Mouse (Mus musculus) forebrain, postnatal 0 days (tissue): ENCODE results near the gene Pi4kb. TPM values are rescaled to one million over a fixed set of nuclear protein-coding genes. Genes with fewer than 3 reads are reported as not detected.
"Not testable (repeated sequence)": the region's sequence is repeated elsewhere in the genome, so short reads cannot be mapped to it uniquely, and the experiment has no call there.

Source experiments
- ATAC-seq: fragments of 200-750 bp; cut with Nextera tagmentation; 2 replicates; pipeline ENCODE4 v1.8.0; 2017; ENCODE audit warnings: mild to moderate bottlenecking, moderate library complexity
- DNase-seq: peaks from one replicate; pipeline ENCODE4 v3.0.0-alpha.2; 2015
- H3K27ac ChIP-seq: fragments of 300-500 bp; sonication (generic); 2 replicates; pipeline ENCODE4 v1.5.1; 2014; ENCODE audit warnings: low read depth, mild to moderate bottlenecking, antibody characterized with exemption, low read length, moderate library complexity, mixed read lengths
- H3K27me3 ChIP-seq: fragments of 300-500 bp; sonication (generic); 2 replicates; pipeline ENCODE4 v1.6.1; 2014; ENCODE audit warnings: mild to moderate bottlenecking, low read length, mixed read lengths; ENCODE audit not compliant: insufficient read depth
- H3K36me3 ChIP-seq: fragments of 300-500 bp; sonication (generic); 2 replicates; pipeline ENCODE4 v1.6.1; 2014; ENCODE audit warnings: mild to moderate bottlenecking, moderate library complexity; ENCODE audit not compliant: insufficient read depth
- H3K4me1 ChIP-seq: fragments of 300-500 bp; sonication (generic); 2 replicates; pipeline ENCODE4 v1.6.1; 2014; ENCODE audit warnings: antibody characterized with exemption; ENCODE audit not compliant: insufficient read depth
- H3K4me2 ChIP-seq: fragments of 300-500 bp; sonication (generic); 2 replicates; pipeline ENCODE4 v1.6.1; 2014; ENCODE audit warnings: low read depth, mild to moderate bottlenecking, moderate library complexity
- H3K4me3 ChIP-seq: fragments of 300-500 bp; sonication (generic); 2 replicates; pipeline ENCODE4 v1.5.1; 2014; ENCODE audit warnings: low read depth, low read length, mixed read lengths
- H3K9ac ChIP-seq: fragments of 300-500 bp; sonication (generic); 2 replicates; pipeline ENCODE4 v1.6.1; 2014; ENCODE audit warnings: mild to moderate bottlenecking
- H3K9me3 ChIP-seq: fragments of 300-500 bp; sonication (generic); 2 replicates; pipeline ENCODE4 v1.6.1; 2016; ENCODE audit warnings: low read length
- CTCF ChIP-seq: sonication (generic); IDR thresholded peaks from 2 replicates; pipeline ENCODE4 v1.5.1; 2016; ENCODE audit warnings: antibody characterized with exemption, control low read depth, low read depth
- WGBS: fragments of 180-500 bp; shearing (Covaris S2); extraction: QIAGEN DNeasy Blood & Tissue Kit; methylation state at CpG from one replicate; pipeline ENCODE4 v1.1.7; 2014; 5-methylcytosine and 5-hydroxymethylcytosine counted together
- polyA plus RNA-seq: library from polyadenylated mRNA; unstranded; fragments of >200 nt; fragmentation: Nextera tagmentation; extraction: Ambion mirVana; gene quantifications from 2 replicates; pipeline ENCODE4 v1.2.1, GENCODE M21; 2015
- total RNA-seq: library from RNA; depleted of rRNA; stranded (reverse); fragments of >200 nt; gene quantifications from 2 replicates; pipeline ENCODE4 v1.2.3, GENCODE M21; 2014; rRNA removed

Pi4kb gene
- total RNA-seq (69.9 and 79.8 TPM in 2 replicates), polyA plus RNA-seq (24.6 and 25.5 TPM in 2 replicates)

DNA sequence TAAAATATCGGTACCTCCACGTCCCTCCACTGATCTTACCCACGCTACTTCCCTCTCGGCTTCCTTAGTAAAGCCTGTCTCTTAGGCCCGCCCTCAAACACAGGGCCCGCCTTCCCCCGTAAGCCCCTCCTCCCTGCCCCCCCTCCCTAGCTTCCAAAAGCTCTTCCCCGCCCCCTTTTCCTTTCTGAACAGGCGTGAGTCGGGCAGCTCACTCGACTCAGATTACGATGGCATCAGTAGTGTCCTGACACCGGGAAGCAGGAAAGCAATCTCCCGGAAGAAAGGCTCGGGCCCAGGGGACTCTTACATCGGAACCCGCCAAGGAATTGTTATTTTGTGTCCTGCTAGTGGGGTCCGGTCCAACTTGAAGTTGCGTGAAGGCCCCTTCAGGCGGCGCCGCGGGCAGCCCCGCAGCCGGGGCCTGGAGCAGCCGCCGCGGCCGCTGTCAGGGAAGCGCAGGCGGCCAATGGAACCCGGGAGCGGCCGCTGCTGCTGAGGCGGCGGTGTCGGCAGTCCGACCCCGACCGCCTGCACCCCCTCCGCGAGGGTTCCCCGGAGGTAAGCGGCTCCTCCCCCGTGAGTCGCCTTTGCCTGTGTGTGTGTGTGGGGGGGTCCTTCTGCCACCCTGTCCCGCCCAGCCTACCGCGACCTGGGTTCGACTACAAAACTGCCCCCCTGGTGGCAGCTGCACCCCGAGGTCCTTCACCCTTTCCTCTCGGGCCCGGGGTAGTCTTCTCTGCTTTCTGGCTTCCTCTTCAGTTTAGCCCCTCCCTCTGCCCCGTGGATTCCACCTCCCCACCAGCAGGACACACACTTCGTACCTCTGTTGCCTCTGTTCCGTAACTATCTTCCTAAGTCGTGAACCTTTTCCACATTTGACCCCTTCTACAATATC is at the start of gene Pi4kb:
Gene Pi4kb, plus strand, starts transcription at position 204 of the 895 bp plus-strand sequence.
- H3K27me3 ChIP-seq = no peaks in the 10 kb centered on the region
- H3K4me3 ChIP-seq = peak within 1 kb of the TSS; percentile 87
- no peaks in the 10 kb centered on the region for H3K36me3 ChIP-seq
- H3K9me3 ChIP-seq = no peaks in the 10 kb centered on the region
- peak within 1 kb of the TSS; percentile 70 for H3K4me2 ChIP-seq
- peaks cover 12% of the 10 kb centered on the region for H3K4me1 ChIP-seq
- under 1% methylated on average over 56 of the region's 57 CpGs for WGBS
- DNase-seq = peak; percentile 96
- peak within 1 kb of the TSS; percentile 95 for H3K9ac ChIP-seq
- peak; percentile 17; the same call in 1 of the 2 replicates for TF ChIP-seq CTCF
- peak within 1 kb of the TSS; percentile 92 for H3K27ac ChIP-seq
- ATAC-seq = peak; percentile 96

DNA sequence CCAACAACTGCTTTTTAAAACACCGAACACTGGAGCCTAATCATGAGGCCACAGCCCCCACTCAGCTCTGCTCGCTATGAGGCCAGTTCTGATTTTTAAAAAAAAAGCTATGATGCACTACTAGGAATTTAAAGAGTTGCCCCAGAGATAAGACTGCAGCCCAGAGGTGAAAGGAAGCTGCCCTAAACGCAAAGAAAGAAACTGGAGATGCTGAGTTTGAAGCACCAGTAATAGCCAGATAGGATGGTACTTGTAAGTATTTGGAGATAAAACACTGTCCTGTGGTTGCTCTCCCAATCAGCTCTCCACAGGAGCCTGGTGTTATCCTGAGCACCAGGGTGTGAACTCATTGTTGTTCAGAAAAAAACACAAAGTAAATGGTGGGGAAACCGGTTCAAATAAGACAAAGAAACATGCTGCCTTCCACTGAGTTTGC is 48.2 kb upstream of the Pi4kb start:
- H3K9ac ChIP-seq, H3K4me1 ChIP-seq, H3K9me3 ChIP-seq, ATAC-seq, H3K4me3 ChIP-seq, DNase-seq, H3K4me2 ChIP-seq, H3K36me3 ChIP-seq, H3K27me3 ChIP-seq, H3K27ac ChIP-seq: not testable (repeated sequence)
- 38% methylated on average over 4 of the region's 4 CpGs for WGBS

DNA sequence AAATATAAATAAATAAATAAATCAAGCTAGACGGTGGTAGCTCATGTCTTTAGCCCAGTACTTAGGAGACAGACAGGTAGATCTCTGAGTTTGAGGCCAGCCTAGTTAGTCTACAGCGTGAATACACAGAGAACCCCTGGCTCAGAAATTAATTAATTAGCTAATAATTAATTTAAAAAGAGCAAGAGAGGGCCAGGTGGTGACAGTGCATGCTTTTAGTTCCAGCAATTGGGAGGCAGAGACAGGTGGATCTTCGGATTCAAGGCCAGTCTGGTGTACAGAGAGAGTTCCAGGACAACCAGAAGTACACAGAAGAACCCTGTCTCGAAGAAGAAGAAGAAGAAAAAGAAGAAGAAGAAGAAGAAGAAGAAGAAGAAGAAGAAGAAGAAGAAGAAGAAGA is 45.6 kb upstream of the Pi4kb start:
- WGBS = 84% methylated on average over 3 of the region's 4 CpGs
- not testable (repeated sequence) for H3K9ac ChIP-seq, H3K4me3 ChIP-seq, DNase-seq, H3K27ac ChIP-seq, H3K36me3 ChIP-seq, H3K4me2 ChIP-seq, H3K9me3 ChIP-seq, H3K27me3 ChIP-seq, ATAC-seq, H3K4me1 ChIP-seq

DNA sequence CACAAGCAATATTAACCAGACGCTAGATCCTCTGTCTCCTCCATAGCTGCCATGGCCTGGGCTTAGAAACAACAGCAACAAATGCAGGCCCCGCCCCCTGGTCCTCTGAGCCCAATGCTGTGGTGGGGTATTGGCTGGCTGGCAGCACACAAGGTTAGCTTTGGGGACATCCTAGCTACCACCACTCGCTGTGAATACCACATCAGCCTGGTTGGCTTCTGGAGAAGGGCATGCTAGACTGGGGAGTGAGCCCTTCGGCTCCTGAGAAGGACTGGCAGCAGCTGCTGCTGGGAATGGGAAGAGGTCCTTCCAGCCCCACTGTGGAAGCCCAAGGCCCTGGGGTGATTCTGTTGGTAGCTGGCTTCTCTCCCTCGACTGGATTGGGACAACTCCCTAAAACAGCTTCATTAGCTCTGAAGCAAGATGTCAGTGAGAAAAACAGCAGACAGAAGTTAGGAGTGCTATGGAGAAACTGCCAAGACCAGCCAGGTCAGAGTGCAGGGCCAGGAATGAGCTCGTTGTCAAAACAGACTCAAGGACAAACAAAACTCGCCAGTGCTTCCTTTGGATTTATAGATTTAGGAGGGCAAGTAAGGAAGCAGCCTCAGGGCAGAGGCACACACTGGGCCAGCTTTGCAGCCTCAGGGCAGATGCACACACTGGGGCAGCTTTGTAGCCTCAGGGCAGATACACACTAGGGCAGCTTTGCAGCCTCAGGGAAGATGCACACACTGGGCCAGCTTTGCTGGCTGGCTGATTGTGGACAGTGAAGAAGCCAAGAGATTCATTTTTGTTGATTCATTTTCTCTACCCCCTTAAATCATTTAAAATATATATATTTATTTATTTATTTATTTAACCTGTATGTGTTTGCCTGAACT is 43.9 kb upstream of the Pi4kb start:
- not testable (repeated sequence) for H3K4me2 ChIP-seq, H3K9ac ChIP-seq, H3K4me3 ChIP-seq, H3K27ac ChIP-seq, H3K36me3 ChIP-seq, ATAC-seq, DNase-seq, H3K27me3 ChIP-seq, H3K4me1 ChIP-seq, H3K9me3 ChIP-seq
- WGBS = 51% methylated on average over 7 of the region's 7 CpGs

DNA sequence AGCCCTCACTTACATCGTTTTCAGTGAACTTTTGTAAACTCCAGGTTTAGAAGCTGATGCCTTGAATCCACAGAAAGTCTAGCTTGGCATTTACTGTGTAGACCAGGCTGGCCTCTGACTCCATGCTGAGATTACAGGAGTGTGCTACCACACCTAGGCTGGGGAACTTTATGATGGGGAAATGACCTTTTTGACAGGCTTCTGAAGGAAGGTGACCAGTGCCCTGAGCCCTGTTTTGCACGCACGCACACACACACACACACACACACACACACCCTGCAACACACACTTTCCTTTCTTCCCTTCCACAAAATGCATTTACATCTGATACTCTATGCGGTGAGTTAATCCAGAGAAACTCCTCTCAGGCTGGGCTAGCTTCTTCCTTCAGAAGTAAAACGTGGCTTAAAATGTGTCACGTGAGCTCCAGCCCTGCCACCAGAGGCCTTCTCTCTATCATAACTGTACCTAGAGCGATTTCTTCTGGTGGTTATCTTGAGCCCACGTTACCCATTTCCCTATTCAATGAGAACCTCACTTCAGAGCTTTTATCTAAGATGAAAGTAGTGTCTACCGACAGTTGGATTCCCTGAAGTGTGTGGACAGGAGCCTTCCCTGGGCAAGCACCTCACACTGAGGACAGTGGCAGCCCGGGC is 43.0 kb upstream of the Pi4kb start:
- not testable (repeated sequence) for H3K9me3 ChIP-seq, H3K4me3 ChIP-seq, DNase-seq, H3K4me1 ChIP-seq, H3K9ac ChIP-seq, H3K36me3 ChIP-seq, H3K27me3 ChIP-seq, H3K27ac ChIP-seq, H3K4me2 ChIP-seq, ATAC-seq
- 82% methylated on average over 10 of the region's 10 CpGs for WGBS

DNA sequence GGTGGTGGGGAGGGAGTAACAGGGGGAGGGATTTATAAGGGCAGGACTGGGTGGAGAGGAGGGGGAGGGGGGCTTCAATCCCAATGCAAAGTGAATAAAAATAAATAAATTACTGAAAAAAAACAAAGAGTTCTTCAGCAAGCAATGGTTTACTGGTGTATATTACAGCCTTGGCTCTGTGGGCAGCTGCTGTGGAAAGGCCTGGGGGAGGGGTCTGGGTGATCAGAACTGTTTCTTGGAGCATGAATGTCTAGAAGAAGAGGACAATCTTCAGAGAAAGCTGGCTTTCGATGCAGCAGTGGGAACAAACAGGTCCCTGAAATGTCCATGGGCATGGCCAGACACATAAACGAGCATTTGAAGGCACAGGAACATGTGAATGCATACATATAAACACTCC is 42.3 kb upstream of the Pi4kb start:
- H3K27me3 ChIP-seq, H3K4me3 ChIP-seq, ATAC-seq, DNase-seq, H3K27ac ChIP-seq, H3K4me1 ChIP-seq, H3K36me3 ChIP-seq, H3K9ac ChIP-seq, H3K9me3 ChIP-seq: not testable (repeated sequence)
- H3K4me2 ChIP-seq = peak overlapping the region; percentile 38; the same call in 1 of the 2 replicates
- 49% methylated on average over 2 of the region's 2 CpGs for WGBS
